Mouse (Mus musculus): ENCODE measurements around the gene Zfp987. TPM values are rescaled to one million over a fixed set of nuclear protein-coding genes. Genes with fewer than 3 reads are reported as not detected.
"Not testable (repeated sequence)": the region's sequence is repeated elsewhere in the genome, so short reads cannot be mapped to it uniquely, and the experiment has no call there.

Gene Zfp987
- polyA plus RNA-seq (2016; fragmentation: Nextera tagmentation; extraction: Ambion mirVana), result 0.10 and 0.11 TPM in 2 replicates

GRCm38 (mm10) chr4:146096998-146097397 lies at the start of gene Zfp987:
Zfp987 (plus strand) TSS chr4:146097298.
- H3K9me3 ChIP-seq, result not testable (repeated sequence)
- 86% methylated on average over 3 of the region's 3 CpGs for WGBS

DNA sequence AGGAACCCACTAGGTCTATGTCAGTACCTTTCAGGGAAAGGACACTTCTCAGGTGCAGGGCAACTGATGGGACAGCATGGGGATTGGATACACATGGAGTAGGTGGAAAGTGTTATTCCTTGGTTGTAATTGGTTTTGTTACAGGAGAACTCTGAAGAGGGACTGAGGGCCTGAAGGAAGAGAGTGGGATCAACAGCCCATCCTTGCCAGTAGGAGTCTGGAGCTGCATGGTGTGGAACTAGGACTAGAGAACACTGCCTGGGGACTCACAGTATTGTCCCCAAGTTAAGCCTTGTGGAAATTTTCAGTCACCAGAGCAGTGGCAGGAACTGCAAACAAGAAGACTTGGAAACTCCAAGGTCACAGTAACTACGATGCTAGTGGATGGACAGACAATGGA lies 44.6 kb upstream of the Zfp987 start:
- H3K4me2 ChIP-seq (replicated peaks); H3K4me3 ChIP-seq; H3K27me3 ChIP-seq; H3K27ac ChIP-seq; H3K4me1 ChIP-seq; ATAC-seq (ENCODE audit: insufficient number of reproducible peaks, insufficient read depth, low FRiP score, low TSS enrichment); H3K9ac ChIP-seq; H3K36me3 ChIP-seq: not testable (repeated sequence)
- WGBS, result 88% methylated on average over 1 of the region's 1 CpGs
- peaks cover 17% of the 10 kb centered on the region for H3K9me3 ChIP-seq

More at GRCm38 (mm10) chr4:146096998-146097397, at the start of gene Zfp987:
- not testable (repeated sequence) for H3K9ac ChIP-seq; H3K4me1 ChIP-seq; H3K27ac ChIP-seq; H3K4me2 ChIP-seq (replicated peaks); H3K27me3 ChIP-seq; H3K4me3 ChIP-seq; ATAC-seq (ENCODE audit: insufficient number of reproducible peaks, insufficient read depth, low FRiP score, low TSS enrichment); H3K36me3 ChIP-seq

GRCm38 (mm10) chr4:146053445-146053844 lies 43.7 kb upstream of the Zfp987 start:
- not testable (repeated sequence) for ATAC-seq (ENCODE audit: insufficient number of reproducible peaks, insufficient read depth, low FRiP score, low TSS enrichment); H3K4me1 ChIP-seq; H3K9ac ChIP-seq; H3K27ac ChIP-seq; H3K4me3 ChIP-seq; H3K4me2 ChIP-seq (replicated peaks); H3K27me3 ChIP-seq; H3K36me3 ChIP-seq
- peaks cover 17% of the 10 kb centered on the region for H3K9me3 ChIP-seq
- 85% methylated on average over 2 of the region's 2 CpGs for WGBS

DNA sequence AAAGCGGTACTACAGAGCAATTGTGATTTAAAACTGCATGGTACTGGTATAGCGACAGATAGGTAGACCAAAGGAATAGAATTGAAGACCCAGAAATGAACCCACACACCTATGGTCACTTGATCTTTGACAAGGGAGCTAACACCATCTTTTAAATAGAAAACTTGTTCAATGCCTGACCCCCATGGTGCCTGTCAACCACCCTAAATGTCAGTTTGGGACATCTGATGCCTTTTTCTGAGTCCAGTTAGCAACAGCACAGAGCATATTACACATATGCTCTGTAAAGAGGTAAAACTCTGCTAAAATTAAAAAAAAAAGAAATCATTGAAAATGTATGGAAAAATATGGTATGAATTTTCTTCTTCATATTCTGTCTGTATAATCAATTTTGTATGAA lies 41.8 kb upstream of the Zfp987 start:
- 71% methylated on average over 2 of the region's 2 CpGs for WGBS

GRCm38 (mm10) chr4:146058646-146059045 lies 38.5 kb upstream of the Zfp987 start:
- ATAC-seq (ENCODE audit: insufficient number of reproducible peaks, insufficient read depth, low FRiP score, low TSS enrichment); H3K36me3 ChIP-seq; H3K27me3 ChIP-seq; H3K27ac ChIP-seq; H3K9ac ChIP-seq; H3K4me2 ChIP-seq (replicated peaks); H3K4me1 ChIP-seq; H3K4me3 ChIP-seq: not testable (repeated sequence)
- H3K9me3 ChIP-seq, result peaks cover 36% of the 10 kb centered on the region
- 91% methylated on average over 12 of the region's 12 CpGs for WGBS

More for the DNA sequence above, 41.8 kb upstream of the Zfp987 start:
- H3K27me3 ChIP-seq, result no peaks in the 10 kb centered on the region
- no peak overlapping the region for H3K4me3 ChIP-seq
- H3K9ac ChIP-seq, result no peak overlapping the region
- peaks cover 32% of the 10 kb centered on the region for H3K9me3 ChIP-seq
- no peaks in the 10 kb centered on the region for H3K36me3 ChIP-seq
- H3K27ac ChIP-seq, result no peak overlapping the region
- H3K4me2 ChIP-seq (replicated peaks), result no peak overlapping the region
- no peak for ATAC-seq (ENCODE audit: insufficient number of reproducible peaks, insufficient read depth, low FRiP score, low TSS enrichment)
- no peaks in the 10 kb centered on the region for H3K4me1 ChIP-seq

DNA sequence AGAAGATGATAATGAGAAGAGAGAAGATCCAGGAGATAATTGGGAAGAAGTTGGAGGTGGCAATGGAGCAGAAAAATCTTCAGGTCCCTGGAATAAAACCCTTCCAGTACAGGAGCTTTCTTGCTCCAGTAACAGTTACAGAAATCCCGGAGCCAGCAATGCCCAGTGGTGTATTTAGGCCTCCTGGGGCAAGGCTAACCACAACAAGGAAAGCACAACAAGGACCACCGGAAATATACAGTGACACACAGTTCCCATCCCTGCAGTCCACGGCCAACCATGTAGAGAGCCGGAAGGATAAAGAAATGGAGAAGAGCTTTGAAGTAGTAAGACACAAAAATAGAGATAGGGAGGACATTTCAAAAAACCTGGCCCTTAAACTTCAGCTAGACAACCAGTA lies 38.0 kb upstream of the Zfp987 start:
- WGBS, result 90% methylated on average over 4 of the region's 4 CpGs
- H3K4me3 ChIP-seq; ATAC-seq (ENCODE audit: insufficient number of reproducible peaks, insufficient read depth, low FRiP score, low TSS enrichment); H3K27me3 ChIP-seq; H3K36me3 ChIP-seq; H3K4me1 ChIP-seq; H3K9ac ChIP-seq; H3K27ac ChIP-seq; H3K4me2 ChIP-seq (replicated peaks): not testable (repeated sequence)
- H3K9me3 ChIP-seq, result peaks cover 35% of the 10 kb centered on the region

DNA sequence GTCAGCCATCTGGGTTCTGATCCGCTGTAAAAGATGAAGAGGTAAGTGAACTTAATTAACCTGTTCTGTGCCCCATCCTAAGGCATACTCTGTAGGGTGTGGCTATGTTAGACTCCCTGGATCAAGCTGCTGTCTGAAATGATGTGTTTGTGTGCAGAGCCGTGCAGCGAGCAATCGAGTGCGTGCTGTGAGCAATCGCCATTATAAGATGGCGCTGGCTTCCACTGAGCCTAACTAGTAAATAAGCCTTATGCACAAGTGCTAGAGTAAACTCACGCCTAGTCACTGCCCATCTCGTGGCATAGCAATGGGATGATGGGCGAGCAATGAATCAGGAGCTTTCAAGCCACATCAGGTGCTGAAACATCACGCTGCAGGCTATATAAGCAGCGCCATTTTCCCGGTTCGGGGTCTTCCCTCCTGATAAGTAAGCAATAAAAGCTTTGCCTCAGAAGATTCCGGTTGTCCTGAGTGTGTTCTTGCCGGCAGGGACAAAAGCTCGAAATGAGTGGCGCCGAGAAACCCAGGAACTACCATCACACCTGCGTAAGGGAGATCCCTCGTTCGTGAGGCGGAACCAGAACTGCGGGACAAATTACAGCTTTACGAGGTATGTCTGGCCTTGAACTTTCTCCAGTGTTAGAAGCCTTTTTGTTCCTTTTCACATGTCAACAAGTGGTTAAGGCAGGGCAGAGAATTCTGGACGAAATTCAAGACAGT lies 37.0 kb upstream of the Zfp987 start:
- not testable (repeated sequence) for ATAC-seq (ENCODE audit: insufficient number of reproducible peaks, insufficient read depth, low FRiP score, low TSS enrichment); H3K4me2 ChIP-seq (replicated peaks); H3K9ac ChIP-seq; H3K36me3 ChIP-seq; H3K27ac ChIP-seq; H3K27me3 ChIP-seq; H3K4me1 ChIP-seq; H3K4me3 ChIP-seq
- 90% methylated on average over 25 of the region's 26 CpGs for WGBS
- peaks cover 39% of the 10 kb centered on the region for H3K9me3 ChIP-seq

- H3K4me1 ChIP-seq; H3K27ac ChIP-seq; H3K36me3 ChIP-seq; H3K4me3 ChIP-seq; H3K4me2 ChIP-seq (replicated peaks); H3K27me3 ChIP-seq; H3K9ac ChIP-seq; ATAC-seq (ENCODE audit: insufficient number of reproducible peaks, insufficient read depth, low FRiP score, low TSS enrichment): not testable (repeated sequence)
- H3K9me3 ChIP-seq, result peaks cover 37% of the 10 kb centered on the region
- WGBS, result 92% methylated on average over 11 of the region's 11 CpGs
Observed at GRCm38 (mm10) chr4:146061082-146061481, 36.0 kb upstream of the Zfp987 start.

- H3K36me3 ChIP-seq; H3K4me2 ChIP-seq (replicated peaks); H3K9ac ChIP-seq; H3K4me3 ChIP-seq; H3K4me1 ChIP-seq; ATAC-seq (ENCODE audit: insufficient number of reproducible peaks, insufficient read depth, low FRiP score, low TSS enrichment); H3K27ac ChIP-seq; H3K27me3 ChIP-seq: not testable (repeated sequence)
- 92% methylated on average over 12 of the region's 12 CpGs for WGBS
- peaks cover 39% of the 10 kb centered on the region for H3K9me3 ChIP-seq
Observed at GRCm38 (mm10) chr4:146062021-146062420, 35.1 kb upstream of the Zfp987 start.

- ATAC-seq (ENCODE audit: insufficient number of reproducible peaks, insufficient read depth, low FRiP score, low TSS enrichment); H3K36me3 ChIP-seq; H3K27me3 ChIP-seq; H3K4me1 ChIP-seq; H3K4me2 ChIP-seq (replicated peaks); H3K27ac ChIP-seq; H3K4me3 ChIP-seq; H3K9ac ChIP-seq: not testable (repeated sequence)
- 78% methylated on average over 6 of the region's 6 CpGs for WGBS
- H3K9me3 ChIP-seq, result peaks cover 48% of the 10 kb centered on the region
Observed at GRCm38 (mm10) chr4:146063001-146063400, 34.1 kb upstream of the Zfp987 start.

GRCm38 (mm10) chr4:146063621-146064020 lies 33.5 kb upstream of the Zfp987 start:
- 87% methylated on average over 15 of the region's 15 CpGs for WGBS

GRCm38 (mm10) chr4:146064807-146065206 lies 32.3 kb upstream of the Zfp987 start:
- H3K27ac ChIP-seq, H3K9ac ChIP-seq: not testable (repeated sequence)
- peaks cover 38% of the 10 kb centered on the region for H3K9me3 ChIP-seq

More at GRCm38 (mm10) chr4:146063621-146064020, 33.5 kb upstream of the Zfp987 start:
- not testable (repeated sequence) for H3K36me3 ChIP-seq; H3K4me1 ChIP-seq; H3K9ac ChIP-seq; ATAC-seq (ENCODE audit: insufficient number of reproducible peaks, insufficient read depth, low FRiP score, low TSS enrichment); H3K4me3 ChIP-seq; H3K4me2 ChIP-seq (replicated peaks); H3K27me3 ChIP-seq; H3K27ac ChIP-seq
- H3K9me3 ChIP-seq, result peaks cover 48% of the 10 kb centered on the region

More at GRCm38 (mm10) chr4:146064807-146065206, 32.3 kb upstream of the Zfp987 start:
- not testable (repeated sequence) for H3K4me1 ChIP-seq; ATAC-seq (ENCODE audit: insufficient number of reproducible peaks, insufficient read depth, low FRiP score, low TSS enrichment); H3K4me3 ChIP-seq; H3K27me3 ChIP-seq; H3K36me3 ChIP-seq; H3K4me2 ChIP-seq (replicated peaks)
- 78% methylated on average over 5 of the region's 5 CpGs for WGBS
